Mouse (Mus musculus) embryonic fibroblast, embryonic 13.5 days (primary cell): ENCODE results near the gene Taf3. TPM values are rescaled to one million over a fixed set of nuclear protein-coding genes. Genes with fewer than 3 reads are reported as not detected.
A peak's percentile ranks its signal among the peaks of the same experiment; 100 is the strongest.

Source experiments
- H3K27ac ChIP-seq: 2 replicates; pipeline ENCODE4 v1.5.1; 2012; ENCODE audit warnings: low read length, control low read depth, inconsistent platforms; ENCODE audit not compliant: insufficient read depth
- H3K4me1 ChIP-seq: 2 replicates; pipeline ENCODE4 v1.6.1; 2011; ENCODE audit warnings: low read length; ENCODE audit not compliant: control insufficient read depth, insufficient read depth
- H3K4me3 ChIP-seq: 2 replicates; pipeline ENCODE4 v1.5.1; 2011; ENCODE audit warnings: mild to moderate bottlenecking, control low read depth, low read length; ENCODE audit not compliant: insufficient read depth
- CTCF ChIP-seq: IDR thresholded peaks from 2 replicates; pipeline ENCODE4 v1.5.1; 2011; ENCODE audit warnings: mild to moderate bottlenecking, control low read depth, low read length, moderate library complexity, borderline replicate concordance; ENCODE audit not compliant: insufficient read depth
- POLR2A ChIP-seq: IDR thresholded peaks from 2 replicates; pipeline ENCODE4 v1.6.1; 2011; ENCODE audit warnings: low read depth, mild to moderate bottlenecking, control low read depth, low read length, moderate library complexity
- polyA plus RNA-seq: library from polyadenylated mRNA; stranded (reverse); fragments of >200 nt; gene quantifications from 2 replicates; pipeline ENCODE4 v1.2.4, GENCODE M21; 2011; ENCODE audit warnings: low read depth; ENCODE audit not compliant: missing spikeins, insufficient read length

The Taf3 gene
- polyA plus RNA-seq, 1 experiment = 7.7 TPM

DNA sequence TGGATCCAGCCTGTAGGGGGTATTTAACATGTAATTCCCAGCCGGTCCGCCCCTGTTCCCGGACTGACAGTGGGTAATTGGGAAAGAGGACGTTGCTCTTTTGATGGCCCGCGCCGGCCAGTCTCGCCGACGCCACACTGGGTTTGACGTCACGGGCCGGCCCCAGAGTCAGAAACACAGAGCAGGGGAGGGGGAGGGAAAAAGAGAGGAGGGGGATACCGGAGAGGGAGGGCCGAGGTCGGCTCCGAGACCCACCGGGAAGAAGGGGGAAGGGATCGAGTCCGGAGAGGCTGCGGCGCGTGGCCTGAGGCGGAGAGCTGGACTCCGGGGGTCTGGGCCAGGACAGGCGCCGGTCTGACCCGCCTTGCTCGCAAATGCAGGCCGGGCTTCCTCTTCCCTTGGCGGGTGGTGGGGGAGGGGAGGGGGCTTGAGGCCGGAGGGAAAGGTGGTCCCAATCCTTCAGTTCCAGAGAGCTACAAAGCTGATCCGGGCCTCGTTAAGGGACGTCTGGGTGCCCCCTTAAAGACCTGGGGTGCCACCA, 167.3 kb downstream of the Taf3 start, which contains the start of gene 4930412O13Rik:
4930412O13Rik (plus strand) TSS at position 202 of the 541 bp plus-strand sequence.
- Histone ChIP-seq H3K4me1 (no peaks in the 10 kb centered on the region), H3K4me3 (no peak within 1 kb of the TSS), H3K27ac (no peak within 1 kb of the TSS)
- TF ChIP-seq POLR2A (no peak), CTCF (no peak)

GRCm38 (mm10) chr2:9880271-9880670, 168.1 kb downstream of the Taf3 start:
- TF ChIP-seq CTCF (no peak), POLR2A (no peak)
- Histone ChIP-seq H3K4me1 (no peaks in the 10 kb centered on the region), H3K4me3 (no peak overlapping the region), H3K27ac (no peak overlapping the region)

DNA sequence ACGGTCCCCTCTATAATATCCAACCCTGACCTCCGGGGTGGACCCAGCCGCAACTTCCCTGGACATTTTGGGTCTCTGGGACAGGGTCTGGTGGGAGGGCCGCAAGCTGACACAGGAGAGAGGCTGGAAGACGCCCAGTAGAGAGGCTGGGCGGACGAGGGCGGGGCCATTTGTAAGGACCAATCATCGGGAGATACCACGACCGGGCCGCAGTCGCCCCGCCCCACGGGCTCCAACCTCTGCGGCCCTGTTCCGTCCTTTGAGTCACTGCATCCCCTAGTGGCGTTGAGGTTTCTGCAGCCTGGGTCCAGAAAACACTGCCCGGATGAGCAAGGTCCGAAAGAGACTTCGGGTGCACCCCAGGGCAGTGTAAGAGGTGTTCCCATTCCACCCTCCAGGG, 168.9 kb downstream of the Taf3 start:
- Histone ChIP-seq H3K4me3 (peak overlapping the region; percentile 58), H3K4me1 (no peaks in the 10 kb centered on the region), H3K27ac (peak overlapping the region; percentile 10; the same call in 1 of the 2 replicates)
- peak; percentile 66 for TF ChIP-seq POLR2A
- TF ChIP-seq CTCF = peak; percentile 81

- H3K27ac ChIP-seq = peak overlapping the region; percentile 10; the same call in 1 of the 2 replicates
- no peak for TF ChIP-seq POLR2A
- no peak for TF ChIP-seq CTCF
- peak overlapping the region; percentile 58 for H3K4me3 ChIP-seq
- H3K4me1 ChIP-seq = no peaks in the 10 kb centered on the region
Observed at GRCm38 (mm10) chr2:9879092-9879491, 169.3 kb downstream of the Taf3 start.

DNA sequence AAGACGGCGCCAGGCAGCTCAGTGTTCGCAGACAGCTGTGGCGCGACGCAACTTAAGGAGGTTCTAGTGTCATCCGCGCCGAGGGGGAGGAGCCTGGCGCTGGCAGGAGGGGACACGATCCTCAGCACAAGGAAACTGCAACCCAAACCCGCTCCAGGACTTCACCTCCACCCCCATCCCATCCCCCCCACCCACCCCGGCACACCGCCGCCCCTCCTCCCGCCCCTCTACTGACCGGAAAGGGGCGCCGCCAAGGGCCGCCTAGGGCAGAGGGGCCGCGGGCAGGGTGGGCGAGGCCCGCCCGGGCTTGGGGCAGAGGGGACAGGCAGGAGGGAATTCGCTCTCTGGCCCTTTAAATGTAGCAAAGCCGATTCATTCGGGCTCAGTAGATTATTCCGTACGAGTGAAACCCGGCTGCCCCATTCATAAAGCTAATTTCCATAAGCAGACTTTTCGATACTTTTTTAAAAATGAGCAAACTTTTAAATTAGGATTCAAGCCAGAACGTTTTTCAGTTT, 169.8 kb downstream of the Taf3 start:
- Histone ChIP-seq H3K4me1 (no peaks in the 10 kb centered on the region), H3K27ac (peak overlapping the region; percentile 12; the same call in 1 of the 2 replicates), H3K4me3 (peak overlapping the region; percentile 58)
- TF ChIP-seq CTCF (no peak), POLR2A (0 out of 2 replicates have a peak, but pooled peaks have one; percentile 25)

DNA sequence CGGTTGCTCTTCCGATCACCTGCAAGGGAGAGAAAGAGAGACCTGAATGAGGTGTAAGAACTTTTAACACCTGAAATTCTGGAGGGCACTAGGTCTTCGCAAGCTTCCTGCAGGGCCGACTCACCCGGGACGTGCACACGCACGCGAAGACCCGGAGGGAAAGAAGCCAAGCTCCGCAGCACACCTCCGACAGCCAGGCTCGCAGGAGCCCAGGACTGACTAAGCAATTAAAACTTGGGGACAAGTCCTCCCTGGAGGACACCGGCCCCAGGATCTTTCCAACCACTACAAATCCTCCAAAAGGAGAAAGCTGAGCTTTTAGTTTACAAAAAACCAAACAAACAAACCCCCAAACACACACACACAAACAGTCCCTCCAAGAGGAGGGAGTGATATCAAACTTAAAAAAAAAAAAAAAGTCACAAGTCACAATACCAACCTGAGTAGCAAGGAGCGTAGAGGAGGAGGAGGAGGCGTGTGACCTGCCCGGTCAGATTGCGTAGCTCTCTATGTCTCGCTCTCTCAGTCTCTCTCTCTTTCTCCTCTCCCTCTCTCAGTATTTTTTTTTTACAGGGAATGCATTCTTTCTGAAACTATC, 170.3 kb downstream of the Taf3 start:
- Histone ChIP-seq H3K4me1 (no peaks in the 10 kb centered on the region), H3K4me3 (peak overlapping the region; percentile 58), H3K27ac (peak overlapping the region; percentile 12; the same call in 1 of the 2 replicates)
- TF ChIP-seq CTCF (no peak), POLR2A (no peak)

GRCm38 (mm10) chr2:9877326-9877690, 171.1 kb downstream of the Taf3 start:
- H3K4me1 ChIP-seq = 0 out of 2 replicates have a peak, but pooled peaks cover 5% of the 10 kb centered on the region
- TF ChIP-seq CTCF (no peak), POLR2A (no peak)
- H3K4me3 ChIP-seq = peak overlapping the region; percentile 58
- H3K27ac ChIP-seq = no peak overlapping the region

DNA sequence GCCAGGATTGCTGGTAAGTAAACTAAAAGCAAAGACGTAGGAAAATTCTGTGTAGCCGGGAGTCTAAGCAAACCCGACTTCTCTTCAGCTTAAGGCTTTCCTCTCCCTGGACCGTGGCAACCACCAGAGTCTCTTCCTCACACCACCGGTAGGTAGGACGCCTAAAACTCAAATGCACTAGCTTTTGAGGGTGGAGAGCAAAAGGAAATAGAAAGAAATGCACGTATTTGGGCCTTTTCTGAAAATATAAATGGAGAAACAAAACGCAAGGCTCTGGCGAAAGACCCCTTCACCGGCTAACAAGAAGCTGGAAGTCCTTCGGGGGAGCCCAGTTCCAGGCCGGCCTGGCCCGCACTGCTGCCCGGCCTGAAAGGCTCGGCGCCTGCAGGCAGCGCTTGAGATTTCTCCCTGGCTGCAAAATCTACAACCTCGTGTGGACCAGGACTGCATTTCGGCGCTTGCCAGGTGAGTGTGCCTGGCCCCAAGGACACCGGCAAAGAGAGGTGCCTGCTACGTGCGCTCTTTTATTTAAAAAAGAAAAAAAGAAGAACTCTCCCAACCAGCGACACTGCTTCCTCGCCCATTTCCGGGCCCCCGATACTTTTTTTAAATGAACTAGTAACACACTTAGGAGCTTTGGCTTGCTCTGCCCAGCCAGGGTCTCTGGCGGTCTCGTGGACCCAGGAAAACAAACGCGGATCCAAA, 171.6 kb downstream of the Taf3 start:
- 0 out of 2 replicates have a peak, but pooled peaks cover 7% of the 10 kb centered on the region for H3K4me1 ChIP-seq

DNA sequence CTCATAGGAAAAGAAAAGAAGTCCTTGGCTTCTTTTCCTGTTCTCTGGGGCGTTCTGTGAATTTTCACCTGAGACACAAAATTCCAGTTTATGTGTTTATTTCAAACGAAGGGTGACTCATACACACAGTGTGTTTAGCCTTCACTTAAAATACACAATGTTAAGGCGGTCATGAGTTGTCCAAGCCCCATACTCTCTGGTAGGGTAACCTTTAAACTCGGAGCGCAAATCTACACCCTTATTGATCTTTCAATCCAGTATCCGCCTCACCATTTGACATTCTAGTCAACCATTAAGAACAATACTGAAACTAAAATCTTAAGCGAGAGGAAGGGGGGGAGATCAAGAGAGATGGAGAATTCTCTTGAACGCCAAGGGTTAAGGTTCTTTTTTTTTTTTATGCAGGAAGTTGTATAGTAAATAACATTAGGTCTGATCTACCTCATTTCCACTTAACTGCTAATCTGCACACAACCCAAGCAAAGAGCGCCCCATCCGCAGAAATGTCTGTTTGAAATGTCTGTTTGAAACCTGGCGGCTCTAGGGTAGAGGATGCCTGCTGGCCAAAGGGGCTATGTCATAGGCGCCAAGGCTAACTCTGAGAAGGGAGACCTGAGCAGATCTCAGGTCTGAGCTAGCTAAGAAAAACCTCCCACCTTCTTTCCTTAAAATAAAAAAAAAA, 172.6 kb downstream of the Taf3 start:
- Histone ChIP-seq H3K4me1 (0 out of 2 replicates have a peak, but pooled peaks cover 7% of the 10 kb centered on the region), H3K27ac (no peak overlapping the region), H3K4me3 (peak overlapping the region; percentile 58; the same call in 1 of the 2 replicates)
- TF ChIP-seq POLR2A (no peak), CTCF (no peak)

More for the DNA sequence above, 171.6 kb downstream of the Taf3 start:
- Histone ChIP-seq H3K27ac (no peak overlapping the region), H3K4me3 (peak overlapping the region; percentile 58)
- TF ChIP-seq POLR2A (no peak), CTCF (no peak)
